Mouse (Mus musculus) heart, postnatal 25 days (tissue): Measurements from ENCODE around the gene Hist1h2bj. TPM values are rescaled to one million over a fixed set of nuclear protein-coding genes. Genes with fewer than 3 reads are reported as not detected.

Experiments used
- DNase-seq: peaks from one replicate; pipeline ENCODE4 v3.0.0; 2022; ENCODE audit warnings: low spot score
- intact Hi-C: fragments of 180-260 bp; cut with DNase I; formaldehyde crosslinking; loops from one replicate; pipeline ENCODE4 v1.15.1; 2025
- total RNA-seq, 2 experiments: library from RNA; stranded (reverse); gene quantifications; 2 replicates each; pipeline ENCODE4 v1.2.3; 2021

The Hist1h2bj gene
- total RNA-seq, 2 experiments from 2014 or later = 5.6 to 14.3 TPM

DNA sequence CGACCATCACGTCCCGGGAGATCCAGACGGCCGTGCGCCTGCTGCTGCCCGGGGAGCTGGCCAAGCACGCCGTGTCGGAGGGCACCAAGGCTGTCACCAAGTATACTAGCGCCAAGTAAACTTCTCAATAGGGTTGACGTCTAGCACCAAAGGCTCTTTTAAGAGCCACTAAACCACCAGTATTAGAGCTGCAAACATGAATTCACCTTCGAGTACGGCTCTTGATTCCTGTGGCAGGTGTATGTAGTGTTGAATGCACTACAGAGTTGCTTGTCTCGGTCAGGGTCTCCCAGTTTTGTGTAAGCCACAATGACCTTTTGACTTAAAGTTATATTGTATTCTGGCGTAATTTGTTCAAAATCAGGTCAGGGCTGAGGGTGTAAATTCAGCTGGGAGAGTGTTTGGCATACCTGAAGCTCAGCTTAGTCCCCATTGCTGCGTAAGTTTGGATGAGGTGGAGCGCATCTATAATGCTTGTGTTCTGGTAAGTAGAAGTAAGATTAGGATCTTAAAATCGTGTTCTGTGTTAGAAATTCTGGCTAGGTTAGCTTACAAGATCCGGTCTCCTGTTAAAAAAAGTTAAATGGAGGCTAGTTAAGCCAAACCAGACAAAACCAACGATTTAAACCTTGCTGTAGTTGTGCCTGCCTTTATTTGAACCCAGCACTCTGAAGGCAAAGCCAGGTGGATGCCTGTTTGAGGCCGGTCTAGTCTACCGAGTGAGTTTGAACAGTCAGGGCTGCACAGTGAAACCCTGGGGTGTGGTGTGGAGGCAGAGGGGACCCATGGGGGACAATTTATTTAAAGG lies 6.7 kb upstream of the Hist1h2bj start:
- DNase-seq = no peak
- intact Hi-C loops = loop anchor here (5.0 kb wide), 2 partner anchors 1586 to 1646 kb away; partner anchors contain the start of genes Hist1h1e, Hist1h2ac, Hist1h2bc and Hist1h2be

DNA sequence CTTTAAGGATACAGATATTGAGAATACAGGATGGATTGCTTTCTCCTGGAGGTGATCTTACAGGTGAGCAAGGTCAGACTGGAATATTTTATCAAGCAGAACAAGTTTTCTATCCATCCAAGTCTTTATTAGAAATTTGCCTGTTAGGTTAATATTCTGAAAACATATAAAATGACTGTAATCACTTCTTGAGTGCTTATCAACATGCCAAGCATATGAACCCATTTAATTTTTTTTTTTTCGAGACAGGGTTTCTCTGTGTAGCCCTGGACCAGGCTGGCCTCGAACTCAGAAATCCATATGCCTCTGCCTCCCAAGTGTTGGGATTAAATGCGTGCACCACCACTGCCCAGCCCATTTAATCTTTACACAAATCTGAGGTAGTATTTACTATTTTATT lies 6.0 kb upstream of the Hist1h2bj start:
- intact Hi-C loops = loop anchor here (5.0 kb wide), 2 partner anchors 1585 to 1645 kb away; partner anchors contain the start of genes Hist1h1e, Hist1h2ac, Hist1h2bc and Hist1h2be

DNA sequence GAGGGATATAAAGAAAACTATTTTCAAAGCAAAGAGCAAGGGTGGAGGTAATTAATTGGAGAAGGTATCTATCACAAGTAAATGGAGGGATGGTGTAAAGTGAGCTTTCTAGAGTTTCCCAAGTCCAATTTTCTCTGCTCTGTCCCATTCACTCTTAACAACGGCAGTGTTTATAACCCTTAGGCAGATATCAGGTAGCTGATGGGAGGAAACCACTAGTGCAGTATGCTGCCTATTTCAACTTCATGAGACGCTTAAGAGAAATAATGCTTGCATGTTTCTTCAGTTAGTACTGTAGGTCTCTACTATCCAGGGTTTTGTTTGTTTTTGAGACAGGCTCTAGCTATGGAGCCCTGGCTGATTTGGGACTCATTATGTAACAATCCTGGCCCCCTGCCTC lies 5.6 kb upstream of the Hist1h2bj start:
- no peak for DNase-seq
- intact Hi-C loops = loop anchor here (5.0 kb wide), 2 partner anchors 1585 to 1645 kb away; partner anchors contain the start of genes Hist1h1e, Hist1h2ac, Hist1h2bc and Hist1h2be

More for the DNA sequence above, 6.0 kb upstream of the Hist1h2bj start:
- no peak for DNase-seq

DNA sequence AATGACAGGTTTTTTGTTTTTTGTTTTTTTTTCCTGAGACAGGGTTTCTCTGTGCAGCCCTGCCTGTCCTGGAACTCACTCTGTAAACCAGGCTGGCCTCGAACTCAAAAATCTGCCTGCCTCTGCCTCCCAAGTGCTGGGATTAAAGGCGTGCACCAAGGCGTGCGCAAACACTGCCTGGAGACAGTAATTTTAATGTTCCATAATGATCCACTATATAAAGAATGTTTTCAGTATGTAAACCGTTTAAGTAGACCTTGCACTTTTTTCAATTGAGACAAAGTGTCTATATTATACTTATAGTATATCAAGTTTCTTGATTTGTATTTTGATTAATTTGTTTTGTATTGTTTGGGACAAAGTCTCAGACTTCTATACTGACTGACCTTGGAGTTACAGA lies 3.6 kb upstream of the Hist1h2bj start:
- DNase-seq = no peak
- intact Hi-C loops = loop anchor here (5.0 kb wide), 2 partner anchors 1583 to 1643 kb away; partner anchors contain the start of genes Hist1h1e, Hist1h2ac, Hist1h2bc and Hist1h2be

DNA sequence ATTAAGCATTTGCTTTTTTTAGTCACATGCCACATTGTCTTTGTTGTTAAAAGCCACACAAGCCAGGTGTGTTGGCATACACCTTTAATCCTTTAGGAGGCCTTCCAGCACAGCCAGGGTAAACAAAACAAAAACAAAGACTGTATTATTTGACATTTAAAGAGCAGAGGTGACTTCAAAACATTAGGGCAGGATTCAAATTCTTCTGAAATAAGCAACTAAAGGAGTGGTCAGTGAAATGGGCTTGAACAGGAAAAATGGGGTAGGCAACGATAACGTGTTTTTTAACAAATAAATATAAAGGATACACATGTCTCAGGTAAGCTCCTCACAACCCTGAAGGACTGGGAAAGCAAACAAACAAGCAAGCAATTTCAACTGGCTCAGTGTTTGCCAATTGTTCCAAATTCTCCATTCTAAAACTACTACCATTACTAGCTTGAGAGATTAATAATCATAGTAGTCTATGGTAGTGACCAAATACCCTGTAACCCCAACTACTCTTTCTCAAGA lies 3.0 kb upstream of the Hist1h2bj start:
- intact Hi-C loops = loop anchor here (5.0 to 10.0 kb wide), 7 partner anchors 215 to 1707 kb away; partner anchors contain the start of genes Hist1h1e, Hist1h1t, Hist1h2ac and Hist1h2bb
- DNase-seq = no peak

DNA sequence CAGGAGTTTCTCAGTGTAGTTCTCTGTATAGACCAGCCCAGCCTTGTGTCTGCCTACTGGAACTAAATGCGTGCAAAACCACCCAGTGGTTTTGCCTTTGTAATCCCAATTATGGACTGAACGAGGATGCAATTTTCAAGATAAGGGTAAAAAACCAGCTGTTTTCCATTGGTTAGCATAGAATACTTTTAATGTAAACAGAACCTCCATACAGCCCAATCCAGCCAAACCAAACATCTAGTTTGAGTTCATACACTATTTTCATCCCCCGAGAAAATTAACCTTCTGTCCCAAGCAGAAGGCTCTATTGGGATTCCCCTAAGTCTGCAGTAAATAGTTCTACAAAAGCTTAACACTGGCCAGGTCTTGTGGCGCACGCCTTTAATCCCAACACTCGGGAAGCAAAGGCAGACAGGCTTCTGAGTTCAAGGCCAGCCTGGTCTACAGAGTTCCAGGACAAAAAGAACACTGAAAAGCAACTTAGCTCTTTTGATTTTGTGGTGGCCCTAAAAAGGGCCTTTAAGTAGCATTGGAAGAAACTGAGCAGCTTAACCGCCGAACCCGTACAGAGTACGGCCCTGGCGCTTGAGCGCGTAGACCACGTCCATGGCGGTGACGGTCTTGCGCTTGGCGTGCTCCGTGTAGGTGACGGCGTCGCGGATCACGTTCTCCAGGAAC lies 2.4 kb upstream of the Hist1h2bj start:
- intact Hi-C loops = loop anchor here (5.0 to 10.0 kb wide), 5 partner anchors 216 to 1707 kb away; partner anchors contain the start of genes Hist1h1t, Hist1h2bb, Hist1h3c and Hist1h4c
- DNase-seq = no peak

DNA sequence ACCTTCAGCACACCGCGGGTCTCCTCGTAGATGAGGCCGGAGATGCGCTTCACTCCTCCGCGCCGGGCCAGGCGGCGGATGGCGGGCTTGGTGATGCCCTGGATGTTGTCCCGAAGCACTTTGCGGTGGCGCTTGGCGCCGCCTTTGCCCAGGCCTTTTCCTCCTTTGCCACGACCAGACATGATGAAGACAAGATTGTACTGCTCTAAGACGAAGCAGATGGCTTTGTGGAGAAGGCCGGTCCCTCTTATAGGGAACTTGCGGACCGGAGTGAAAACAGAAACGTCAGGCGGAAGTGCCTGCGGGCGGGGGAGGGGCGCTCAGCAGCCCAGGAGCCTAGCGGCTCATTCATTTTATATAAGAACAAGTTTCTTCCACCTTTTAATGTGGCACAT lies 1.9 kb upstream of the Hist1h2bj start, which contains the start of gene Hist1h4i:
TSS of gene Hist1h4i (minus strand) at position 221 of the 395 bp plus-strand sequence.
- peak; percentile 89 for DNase-seq
- intact Hi-C loops = loop anchor here (5.0 to 10.0 kb wide), 5 partner anchors 216 to 1706 kb away; partner anchors contain the start of genes Hist1h1t, Hist1h2bb, Hist1h3c and Hist1h4c

DNA sequence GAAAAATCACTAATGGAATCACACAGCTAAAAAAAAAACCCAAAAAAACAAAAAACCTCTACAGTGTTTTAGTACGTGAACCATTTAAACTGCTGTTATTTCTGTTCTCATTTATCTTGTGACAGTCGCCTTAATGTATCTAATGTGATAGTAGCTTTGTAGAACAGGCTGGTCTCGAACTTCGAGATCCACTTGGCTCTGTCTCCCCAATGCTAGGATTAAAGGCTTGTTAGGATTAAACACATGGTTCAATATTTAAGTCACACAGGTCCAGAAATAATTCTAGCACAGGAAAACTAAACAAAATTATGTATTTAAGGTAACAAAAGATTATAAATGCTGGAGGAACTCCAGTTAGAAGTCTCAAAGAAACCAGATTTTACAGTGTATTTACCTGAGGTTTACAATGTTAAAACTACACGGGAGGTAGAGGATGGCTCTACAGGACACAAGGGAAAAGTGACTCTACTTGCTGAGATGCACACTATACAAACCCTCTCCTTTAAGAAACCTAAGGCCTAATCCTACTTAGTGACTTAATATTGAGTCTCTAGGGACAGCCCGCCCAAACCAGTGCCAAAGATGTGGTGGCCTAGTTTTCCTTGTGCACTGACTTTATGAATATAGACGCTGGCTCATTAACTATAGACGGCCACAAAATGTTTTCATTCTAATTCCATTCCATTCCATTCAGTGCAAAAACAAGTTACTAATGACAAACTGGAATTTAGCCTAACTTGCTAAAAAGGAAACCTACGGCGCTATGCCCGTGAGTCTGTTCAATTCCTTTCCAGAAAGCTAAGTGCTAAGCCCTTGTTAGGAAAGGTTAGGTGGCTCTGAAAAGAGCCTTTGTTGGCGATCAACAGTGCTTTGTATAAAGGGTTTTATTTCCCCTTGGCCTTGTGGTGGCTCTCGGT lies 1.1 kb upstream of the Hist1h2bj start:
- intact Hi-C loops = loop anchor here (5.0 to 10.0 kb wide), 5 partner anchors 217 to 1705 kb away; partner anchors contain the start of genes Hist1h1t, Hist1h2bb, Hist1h3c and Hist1h4c
- DNase-seq = no peak

DNA sequence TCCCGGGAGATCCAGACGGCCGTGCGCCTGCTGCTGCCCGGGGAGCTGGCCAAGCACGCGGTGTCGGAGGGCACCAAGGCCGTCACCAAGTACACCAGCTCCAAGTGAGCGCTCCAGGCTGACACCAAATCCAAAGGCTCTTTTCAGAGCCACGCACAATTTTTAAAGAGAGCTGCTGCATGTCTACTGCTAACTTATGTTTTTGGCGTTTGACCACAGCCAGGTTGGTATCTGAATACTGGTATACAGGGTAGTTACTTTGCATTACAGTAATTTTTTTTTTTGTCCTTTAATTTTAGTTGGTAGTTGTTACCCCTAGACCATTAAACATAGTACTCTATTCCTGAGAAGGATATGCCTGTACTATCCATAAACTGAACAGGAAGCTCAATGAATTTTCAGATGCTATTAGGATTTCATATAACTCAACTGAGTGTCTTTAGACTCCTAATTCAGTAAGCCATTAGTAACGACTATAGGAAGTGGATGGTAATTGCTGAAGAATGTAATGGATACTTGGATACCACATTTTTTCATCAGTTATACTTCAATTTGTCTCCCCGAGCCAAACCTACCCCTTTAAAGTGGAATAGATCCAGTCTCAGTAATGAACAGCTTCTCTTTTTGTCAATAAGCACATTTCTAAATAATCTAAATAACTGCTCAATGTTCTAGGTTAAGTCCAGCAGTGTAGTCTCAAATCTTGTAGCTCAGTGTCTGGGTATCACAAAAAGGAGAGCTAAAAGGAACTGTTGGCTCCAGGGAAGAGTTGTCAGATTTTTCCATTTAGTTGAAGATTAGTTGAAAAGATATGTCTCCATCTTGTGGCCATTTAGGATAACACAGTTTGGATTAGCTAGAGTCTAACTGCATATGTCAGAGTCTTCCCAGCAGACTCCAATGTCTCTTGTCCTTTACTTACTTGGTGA lies 753 bp downstream of the Hist1h2bj start:
- no peak for DNase-seq
- intact Hi-C loops = loop anchor here (5.0 to 10.0 kb wide), 5 partner anchors 219 to 1704 kb away; partner anchors contain the start of genes Hist1h1t, Hist1h2bb, Hist1h3c and Hist1h4c

DNA sequence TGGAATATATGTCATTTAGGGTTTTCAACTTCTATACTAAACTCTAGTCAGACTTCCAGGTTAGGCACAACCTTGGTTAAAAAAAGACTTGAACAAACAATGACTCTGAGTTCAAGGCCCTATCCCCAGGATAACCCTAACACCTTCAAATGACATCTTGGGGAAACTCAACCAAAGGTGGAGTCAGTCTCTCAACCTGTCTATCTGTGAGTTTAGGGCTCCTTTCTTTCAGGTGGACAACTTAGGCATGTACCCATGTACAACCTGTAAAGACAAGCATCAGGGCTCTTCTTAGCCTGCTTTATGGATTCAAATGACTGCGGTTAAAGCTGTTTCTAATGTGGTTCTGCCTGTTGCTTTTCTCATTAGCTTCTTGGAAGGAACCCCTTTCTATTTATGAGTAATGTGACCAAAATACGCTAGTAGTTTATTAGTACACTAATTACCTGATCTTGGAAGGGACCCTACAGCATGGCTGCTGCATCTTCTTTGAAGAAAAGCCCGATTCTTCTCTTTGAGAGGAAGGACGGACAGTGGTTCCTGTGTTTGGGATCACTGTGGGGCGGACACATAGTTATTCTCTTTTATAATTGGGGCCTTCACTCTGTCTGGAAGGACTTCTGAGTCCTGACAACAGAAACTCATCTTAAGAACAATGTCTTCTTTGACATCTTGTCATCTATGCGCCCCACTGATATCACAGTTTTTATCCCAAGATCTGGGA lies 1.6 kb downstream of the Hist1h2bj start:
- intact Hi-C loops = loop anchor here (5.0 to 10.0 kb wide), 6 partner anchors 220 to 1703 kb away; partner anchors contain the start of genes Hist1h1t, Hist1h2bb, Hist1h3c and Hist1h4c

DNA sequence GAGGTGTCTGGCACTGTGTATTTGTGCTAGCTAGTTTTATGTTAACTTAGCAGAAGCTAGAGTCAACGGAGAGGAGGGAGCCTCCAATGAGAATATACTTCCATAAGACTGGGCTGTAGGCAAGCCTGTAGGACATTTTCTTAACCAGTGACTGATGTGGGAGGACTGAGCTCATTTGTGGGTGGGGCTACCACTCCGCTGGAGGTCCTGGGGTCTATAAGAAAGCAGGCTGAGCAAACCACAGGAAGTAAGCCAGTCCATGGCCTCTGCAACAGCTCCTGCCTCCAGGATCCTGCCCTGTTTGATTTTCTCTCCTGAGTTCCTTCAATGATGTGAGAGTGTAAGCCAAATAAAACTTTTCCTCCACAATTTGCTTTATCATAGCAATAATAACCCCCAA lies 2.3 kb downstream of the Hist1h2bj start:
- no peak for DNase-seq
- intact Hi-C loops = loop anchor here (5.0 to 10.0 kb wide), 3 partner anchors 221 to 1319 kb away; partner anchors contain the start of gene Zfp322a

More for the DNA sequence above, 1.6 kb downstream of the Hist1h2bj start:
- no peak for DNase-seq

DNA sequence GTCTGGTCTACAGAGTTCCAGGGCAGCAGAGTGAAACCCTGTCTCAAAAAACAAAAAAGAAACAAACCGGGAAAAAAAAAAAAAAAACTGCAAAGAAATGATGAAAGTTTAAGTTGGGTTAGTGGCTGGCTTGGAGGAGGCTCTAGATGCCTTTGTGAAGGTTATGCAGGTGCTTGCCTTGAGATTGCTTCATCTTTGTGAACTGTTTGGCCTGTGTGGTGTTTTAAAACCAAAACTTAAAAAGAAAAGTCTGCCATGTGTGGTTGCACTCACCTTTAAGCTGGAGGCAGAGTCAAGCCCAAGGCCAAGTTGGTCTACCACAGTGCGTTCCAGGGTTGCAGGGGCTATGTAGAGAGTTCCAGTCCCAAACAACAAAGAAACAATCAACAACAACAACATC lies 6.0 kb downstream of the Hist1h2bj start:
- intact Hi-C loops = loop anchor here (5.0 to 10.0 kb wide), 3 partner anchors 224 to 1316 kb away; partner anchors contain the start of gene Zfp322a
- DNase-seq = no peak

DNA sequence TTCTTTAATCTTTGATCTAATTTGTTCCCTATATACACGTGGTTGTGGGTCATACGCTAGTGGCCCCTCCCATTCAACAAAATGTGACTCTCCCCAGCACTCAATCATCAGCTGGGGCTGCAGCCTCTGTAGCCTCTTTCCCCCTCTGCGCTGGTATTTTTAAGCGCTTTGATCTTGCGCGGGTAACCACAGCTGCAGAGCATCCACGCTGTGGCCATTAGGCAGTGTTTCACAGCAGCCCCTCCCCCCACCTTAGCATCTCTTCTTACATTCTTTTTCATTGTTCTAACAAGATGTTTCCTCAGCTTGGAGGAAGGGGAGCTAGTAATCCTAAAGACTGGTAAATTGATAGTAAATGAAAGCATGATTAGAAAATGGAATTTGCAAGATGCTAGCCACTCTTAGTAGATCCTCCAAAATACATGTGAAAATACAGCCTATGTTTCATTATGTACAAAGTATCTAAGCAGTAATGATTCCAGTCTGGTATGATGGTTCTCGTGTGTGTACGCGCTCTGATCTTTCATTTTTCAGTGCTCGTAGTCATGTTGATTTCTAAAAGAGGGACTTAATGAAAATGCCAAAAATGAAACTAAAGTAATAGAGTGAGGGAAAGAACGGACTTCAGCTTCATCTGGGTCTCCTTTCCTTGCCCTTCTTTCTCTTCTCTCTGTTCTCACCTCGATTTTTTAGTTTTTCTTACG lies 6.9 kb downstream of the Hist1h2bj start:
- intact Hi-C loops = loop anchor here (5.0 to 10.0 kb wide), 3 partner anchors 225 to 1315 kb away; partner anchors contain the start of gene Zfp322a

DNA sequence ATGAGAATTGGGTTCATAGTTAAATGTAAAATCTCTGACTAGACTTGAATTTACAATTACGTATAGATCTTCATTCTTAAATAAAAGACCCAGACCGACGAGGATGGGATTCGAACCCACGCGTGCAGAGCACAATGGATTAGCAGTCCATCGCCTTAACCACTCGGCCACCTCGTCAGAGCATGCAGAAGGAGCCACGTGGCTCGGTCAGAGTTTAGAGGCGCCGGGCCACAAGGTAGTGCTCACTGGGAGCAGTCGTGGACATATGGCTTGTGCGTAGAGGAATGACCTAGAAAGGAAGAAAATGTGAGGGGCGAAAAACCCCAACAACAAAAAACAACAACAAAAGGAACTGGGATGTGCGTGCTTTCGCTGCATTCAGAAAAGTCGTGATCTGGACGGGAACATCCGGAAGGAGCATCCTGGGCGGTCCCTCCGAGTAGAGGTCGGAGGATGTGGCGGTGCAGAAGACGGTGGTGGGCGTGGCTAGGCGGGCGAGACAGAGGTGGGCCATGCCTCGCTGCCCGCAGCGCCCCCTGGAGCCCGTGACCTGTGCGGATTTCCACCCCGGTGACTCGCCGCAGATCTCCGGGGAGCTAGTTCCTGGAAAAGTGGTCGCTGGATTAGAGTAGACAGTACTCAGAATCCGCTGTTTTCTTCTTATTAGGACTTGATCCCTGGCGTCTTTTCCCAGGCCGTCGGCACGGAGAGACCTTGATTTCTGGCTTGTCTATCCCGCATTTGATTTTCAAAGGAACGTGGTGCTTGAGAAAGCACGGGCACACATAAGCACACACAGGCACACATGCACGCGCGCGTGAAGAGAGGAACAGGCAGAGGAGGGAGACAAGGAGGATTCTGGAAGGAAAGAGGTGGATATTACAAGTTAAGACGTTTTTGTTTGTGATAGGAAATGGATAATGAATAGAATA lies 7.8 kb downstream of the Hist1h2bj start:
- DNase-seq = peak; percentile 76
- intact Hi-C loops = no loop called here

More for the DNA sequence above, 6.9 kb downstream of the Hist1h2bj start:
- no peak for DNase-seq

DNA sequence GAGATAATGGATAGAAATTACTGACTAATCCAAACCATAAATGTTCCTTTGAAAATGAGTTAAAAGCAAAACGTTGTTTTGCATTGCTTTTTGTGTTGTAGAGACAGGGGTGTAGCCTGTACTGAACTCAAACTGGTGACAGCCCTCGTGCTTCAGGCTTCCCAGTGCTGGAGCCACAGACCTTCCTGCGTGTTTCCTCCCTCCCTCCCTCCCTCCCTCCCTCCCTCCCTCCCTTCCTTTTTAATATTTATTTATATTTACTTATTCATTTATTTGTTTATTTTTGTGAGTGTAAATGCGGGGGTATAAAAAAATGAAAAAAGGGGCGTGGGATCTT lies 8.5 kb downstream of the Hist1h2bj start:
- no peak for DNase-seq
- intact Hi-C loops = no loop called here
